Mouse (Mus musculus) adrenal gland, postnatal 10 days (tissue): Measurements from ENCODE around the gene Gm28047. TPM values are rescaled to one million over a fixed set of nuclear protein-coding genes. Genes with fewer than 3 reads are reported as not detected.

Source experiments
- DNase-seq: peaks from one replicate; pipeline ENCODE4 v3.0.0; 2021; ENCODE audit warnings: mixed read lengths
- microRNA-seq: library from miRNA; unstranded; fragments of <30 nt; microRNA quantifications from one replicate; pipeline ENCODE4 v1.2.0, GENCODE M21; 2021
- total RNA-seq, 2 experiments: library from RNA; stranded (reverse); gene quantifications; 2 replicates each; pipeline ENCODE4 v1.2.3; 2021

Gene Gm28047
- total RNA-seq, 2 experiments from 2014 or later, result 1.5 TPM; not detected in 1

DNA sequence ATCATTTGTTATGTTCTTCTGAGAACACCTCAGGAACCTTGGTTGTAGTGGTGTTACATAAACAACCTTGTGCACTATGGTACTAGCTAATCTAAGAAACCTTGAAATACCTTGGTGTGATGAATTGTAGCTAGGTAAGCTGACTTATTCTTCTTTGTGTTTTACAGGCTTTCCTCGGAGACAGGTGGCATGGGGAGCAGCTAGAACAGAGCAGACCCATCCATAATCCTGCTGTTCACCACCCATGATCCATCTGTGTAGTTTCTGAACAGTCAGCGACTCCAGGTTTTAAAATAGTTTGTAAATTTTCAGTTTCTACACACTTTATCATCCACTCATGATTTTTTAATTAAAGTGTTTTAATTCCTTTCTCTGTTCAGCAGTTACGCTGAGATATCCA, 126.5 kb downstream of the Gm28047 start:
- DNase-seq, result no peak

DNA sequence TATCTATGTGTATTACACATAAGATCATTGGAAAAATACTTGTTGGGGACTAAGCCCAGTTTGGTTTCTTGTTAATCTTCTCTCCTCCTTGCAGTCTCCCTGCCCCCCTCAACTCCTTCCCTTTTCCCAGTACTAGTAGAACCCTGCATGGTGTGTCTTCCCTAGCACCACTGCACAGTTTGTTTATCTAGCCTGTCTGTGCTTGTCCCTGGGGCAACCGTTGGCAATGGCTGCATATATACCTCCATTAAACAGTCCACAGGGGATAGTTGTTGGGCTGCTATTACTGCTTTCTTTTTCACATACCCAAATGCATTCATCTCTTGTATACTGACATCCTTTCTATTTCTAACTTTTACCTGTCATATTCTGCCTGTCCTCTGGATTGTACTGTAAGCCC, 137.2 kb downstream of the Gm28047 start:
- DNase-seq, result no peak

DNA sequence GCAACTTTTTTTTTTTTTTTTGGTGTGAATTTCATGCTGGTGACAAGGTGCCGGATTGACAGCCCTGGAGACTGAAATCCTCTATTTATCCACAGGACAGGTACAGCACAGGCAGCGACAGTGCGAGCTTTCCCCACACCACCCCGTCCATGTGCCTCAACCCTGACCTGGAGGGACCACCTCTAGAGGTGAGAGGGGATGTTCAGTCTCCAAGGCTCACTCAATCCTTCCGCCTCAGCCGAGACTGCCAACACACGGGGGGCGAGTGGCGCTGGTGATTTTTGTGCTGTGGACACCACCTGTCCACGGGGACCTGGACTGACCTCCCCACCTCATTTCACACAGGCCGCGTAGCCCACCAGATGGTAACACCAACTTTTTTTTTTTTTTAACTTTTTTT, 139.0 kb downstream of the Gm28047 start:
- DNase-seq, result no peak

DNA sequence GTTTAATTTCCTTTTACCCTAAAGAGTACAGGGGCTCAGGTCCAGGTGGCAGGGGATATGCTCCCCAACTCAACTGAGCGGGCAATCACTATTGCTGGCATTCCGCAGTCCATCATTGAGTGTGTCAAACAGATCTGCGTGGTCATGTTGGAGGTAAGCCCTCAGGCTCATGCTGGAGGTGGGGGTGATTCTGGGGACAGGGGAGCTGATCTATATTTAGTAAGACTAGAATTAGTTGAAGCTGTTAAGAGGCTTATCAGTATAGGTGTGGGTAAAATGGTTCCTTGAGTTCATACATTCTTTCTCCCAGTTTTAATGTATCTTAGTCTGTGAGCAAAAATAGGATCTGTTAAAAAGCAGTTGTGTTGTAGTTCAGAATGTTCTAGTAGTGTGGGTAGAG, 141.7 kb downstream of the Gm28047 start:
- DNase-seq, result no peak

DNA sequence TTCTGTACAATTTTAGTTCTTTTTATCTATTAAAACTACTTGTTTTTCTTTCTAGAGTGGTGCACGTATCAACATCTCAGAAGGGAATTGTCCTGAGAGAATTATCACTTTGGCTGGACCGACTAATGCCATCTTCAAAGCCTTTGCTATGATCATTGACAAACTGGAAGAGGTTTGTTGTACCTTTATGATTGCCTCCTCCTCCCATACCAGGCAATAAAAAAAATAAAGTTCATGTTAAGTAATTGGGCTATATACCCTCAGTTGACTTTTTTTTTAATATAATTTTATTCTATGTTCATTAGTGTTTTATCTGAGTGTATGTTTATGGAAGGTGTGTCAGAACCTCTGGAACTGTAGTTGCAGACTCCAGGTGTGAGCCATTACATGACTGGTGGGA, 150.3 kb downstream of the Gm28047 start:
- DNase-seq, result no peak

Small RNA genes lying within 50 kb of the gene (microRNA-seq; reads per million reads assigned to microRNA genes)
- not detected for gene Mir688

Other genes starting within 250 kb of the Gm28047 start
- 10 to 100 TPM; 67.8 to 83.4 TPM for gene Sp1, start 218.9 kb downstream of the Gm28047 start, total RNA-seq
- 1 to 10 TPM; 1.7 to 2.1 TPM for gene Amhr2, start 179.7 kb downstream of the Gm28047 start, total RNA-seq
- 10 to 100 TPM; 46.9 to 53.1 TPM for gene Prr13, start 166.0 kb downstream of the Gm28047 start, total RNA-seq
- 100 to 1,000 TPM; 703 to 724 TPM for gene Pcbp2, start 154.5 kb downstream of the Gm28047 start, total RNA-seq
- 1 to 10 TPM; 3.7 to 4.1 TPM for gene Gm10337, start 121.3 kb downstream of the Gm28047 start, total RNA-seq
- gene Map3k12, start 108.0 kb downstream of the Gm28047 start, total RNA-seq, result 10 to 100 TPM in 1 of 2 experiments, 1 to 10 TPM in 1; 7.7 to 11.2 TPM
- gene Tarbp2, start 106.9 kb downstream of the Gm28047 start, total RNA-seq, result 10 to 100 TPM; 36.0 to 43.1 TPM
- gene Npff, start 100.1 kb downstream of the Gm28047 start, total RNA-seq, result 1 to 10 TPM; 2.5 to 5.9 TPM
- 10 to 100 TPM; 68.5 to 80.8 TPM for gene Atf7, start 397 bp upstream of the Gm28047 start, total RNA-seq
- 10 to 100 TPM; 41.9 to 42.3 TPM for gene Atp5g2, start 47.3 kb upstream of the Gm28047 start, total RNA-seq
- 10 to 100 TPM; 78.0 to 90.5 TPM for gene Calcoco1, start 97.1 kb upstream of the Gm28047 start, total RNA-seq